Mouse (Mus musculus): Measurements from ENCODE around the gene Mcm10.

Mcm10 gene

DNA sequence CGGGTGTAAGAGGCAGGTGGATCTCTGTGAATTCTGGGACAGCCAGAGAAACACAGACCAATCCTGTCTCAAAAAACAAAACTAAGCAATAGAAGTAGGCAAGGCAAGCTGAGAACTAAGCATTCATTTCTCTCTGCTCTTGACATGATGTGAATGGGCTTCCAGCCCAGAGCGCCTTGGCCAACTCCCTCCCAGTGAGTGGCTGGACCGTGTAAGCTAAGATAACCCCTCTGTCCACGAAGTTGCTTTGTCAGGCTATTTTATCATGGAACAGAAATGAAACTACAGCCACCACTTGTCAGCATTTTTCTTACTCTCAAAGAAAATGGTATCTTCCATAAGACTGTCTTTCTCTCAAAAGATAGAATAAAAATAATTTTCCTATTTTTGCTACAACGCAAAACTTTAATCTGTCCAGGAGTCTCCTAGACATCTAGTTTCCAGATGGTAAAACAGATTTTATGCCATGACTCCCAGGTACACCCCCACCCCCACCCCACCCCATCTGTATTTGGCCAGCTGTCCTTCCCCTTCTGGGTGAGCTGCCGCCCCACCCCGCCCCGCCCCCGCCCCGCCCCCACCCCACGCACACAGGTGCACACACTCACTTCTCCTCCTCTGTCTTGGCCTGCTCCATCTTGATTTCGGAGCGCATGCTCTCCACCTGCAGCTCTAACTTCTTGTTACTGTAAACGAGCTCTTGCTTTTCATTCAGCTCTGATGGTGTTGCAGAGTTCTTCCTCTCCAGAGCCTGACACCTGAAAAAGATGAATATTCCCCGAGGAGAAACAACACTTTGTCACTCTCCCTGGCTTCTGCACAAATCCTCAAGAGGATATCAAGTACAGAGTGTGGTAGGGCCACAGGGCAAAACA, 21.2 kb upstream of the Mcm10 start:
- DNase-seq (ENCODE audit: extremely low spot score, low read depth, low spot score), result no peak

DNA sequence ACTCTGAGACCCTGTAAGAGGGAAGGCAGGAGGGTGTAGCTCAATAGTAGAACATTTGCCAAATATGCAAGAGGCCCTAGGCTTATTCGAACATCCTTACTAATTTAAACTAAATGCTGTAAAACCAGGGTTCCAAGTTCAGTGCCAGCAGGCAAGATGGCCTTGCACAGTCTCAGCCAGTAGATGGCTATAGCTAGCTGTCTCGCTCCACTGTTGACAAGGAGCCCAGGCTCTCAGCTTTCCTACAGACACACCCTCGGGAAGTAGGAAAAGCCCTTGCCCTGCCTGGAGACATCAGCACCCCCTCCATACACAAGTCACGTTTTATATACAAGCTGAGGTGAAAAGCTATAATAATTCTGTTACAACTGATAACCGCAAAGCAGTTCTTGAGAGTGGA, 20.1 kb upstream of the Mcm10 start:
- no peak for DNase-seq (ENCODE audit: extremely low spot score, low read depth, low spot score)

DNA sequence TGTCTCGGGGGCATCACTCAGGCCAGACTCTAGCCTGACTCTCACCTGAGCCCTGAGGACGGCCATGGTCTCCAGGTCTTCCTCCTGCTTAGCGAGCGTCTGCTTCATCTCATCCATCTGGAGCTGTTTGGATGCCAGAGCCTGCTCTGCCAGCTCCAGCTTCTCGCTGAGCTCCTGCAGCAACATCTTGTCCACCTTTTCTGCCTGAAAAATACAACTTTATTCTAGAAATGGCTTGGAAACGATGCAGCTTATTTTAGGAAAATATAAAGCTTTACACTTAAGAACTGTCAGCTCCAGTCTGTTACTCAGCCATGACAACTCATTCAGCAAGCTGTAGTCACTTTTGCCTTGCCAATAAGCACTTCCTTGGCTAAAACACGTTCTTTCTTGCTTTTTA, 18.6 kb upstream of the Mcm10 start:
- no peak for DNase-seq (ENCODE audit: extremely low spot score, low read depth, low spot score)

DNA sequence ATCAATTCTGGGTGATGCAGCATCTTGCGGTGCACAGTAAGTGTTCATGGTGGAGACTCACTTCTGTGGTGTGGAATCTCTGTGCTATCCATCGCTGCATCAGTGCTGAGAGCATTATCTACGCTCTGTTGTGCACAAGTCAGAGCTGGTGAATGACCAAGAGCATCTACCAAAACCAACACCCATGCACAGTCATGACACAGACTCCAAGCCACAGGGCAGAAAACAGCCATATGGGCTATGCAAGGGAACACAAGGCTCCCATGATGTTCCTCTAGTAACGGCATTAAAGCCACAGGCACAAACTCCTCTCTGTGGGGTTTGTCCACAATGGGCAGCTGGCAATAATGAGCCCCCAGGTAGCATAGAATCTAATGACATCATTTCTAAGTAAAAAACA, 17.2 kb upstream of the Mcm10 start:
- DNase-seq (ENCODE audit: extremely low spot score, low read depth, low spot score), result no peak

DNA sequence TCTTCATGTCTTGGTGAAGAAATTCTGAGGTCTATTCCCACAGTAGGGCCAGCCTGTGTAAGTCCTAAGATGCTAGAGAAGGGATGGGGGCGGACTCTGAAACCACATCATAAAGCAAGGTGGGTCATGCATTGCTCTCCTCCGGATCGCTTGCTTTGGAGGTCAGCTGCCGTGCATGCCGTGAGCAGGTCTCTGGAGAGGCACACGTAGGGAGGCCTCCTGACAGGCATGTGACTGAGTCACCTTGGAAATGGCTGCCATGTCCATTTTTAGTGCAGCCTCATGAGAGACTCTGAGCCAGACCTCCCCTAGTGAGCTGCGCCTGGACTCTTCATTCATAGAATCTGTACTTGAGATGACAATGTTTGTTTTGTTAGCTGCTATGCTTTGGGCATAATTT, 15.5 kb upstream of the Mcm10 start:
- DNase-seq (ENCODE audit: extremely low spot score, low read depth, low spot score), result no peak

DNA sequence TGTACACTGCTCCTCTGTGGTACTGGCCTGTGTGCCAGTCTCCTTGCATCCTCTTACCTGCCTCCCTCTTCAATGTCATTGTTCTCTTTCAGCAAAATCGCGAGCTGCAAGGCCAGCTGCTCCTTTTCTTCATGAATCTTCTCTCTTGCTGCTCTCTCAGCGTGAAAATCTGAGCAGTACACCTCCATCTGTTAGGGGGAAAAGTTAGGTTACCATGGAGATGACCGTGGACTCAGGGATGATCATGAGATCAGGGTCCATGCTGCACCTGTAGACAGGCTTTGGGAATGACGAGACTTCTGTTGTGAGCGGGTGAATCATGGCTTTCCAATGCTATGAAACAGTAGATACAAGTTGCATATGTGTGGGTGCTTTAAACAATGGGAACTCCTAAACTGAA, 14.5 kb upstream of the Mcm10 start:
- DNase-seq (ENCODE audit: extremely low spot score, low read depth, low spot score), result no peak

DNA sequence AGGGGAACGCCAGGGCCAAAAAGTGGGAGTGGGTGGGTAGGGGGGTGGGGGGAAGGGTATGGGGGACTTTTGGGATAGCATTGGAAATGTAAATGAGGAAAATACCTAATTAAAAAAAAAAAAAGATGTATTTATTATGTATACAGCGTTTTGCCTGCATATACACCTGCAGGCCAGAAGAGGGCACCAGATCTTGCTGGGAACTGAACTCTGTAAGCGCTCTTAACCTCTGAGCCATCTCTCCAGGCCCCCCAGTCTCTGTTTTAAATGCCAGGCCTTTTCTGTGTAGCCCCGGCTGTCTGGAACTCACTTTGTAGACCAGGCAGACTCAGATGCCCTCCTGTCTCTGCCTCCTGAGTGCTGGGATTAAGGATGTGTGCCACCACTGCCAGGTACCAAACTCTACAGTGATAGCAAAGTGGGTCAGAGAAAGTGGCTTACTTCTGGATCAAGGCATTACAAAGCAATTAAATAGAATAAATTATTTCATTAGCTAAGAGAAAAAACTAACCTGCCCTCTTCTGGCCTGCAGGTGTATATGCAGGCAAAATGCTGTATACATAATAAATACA, 12.7 kb upstream of the Mcm10 start:
- DNase-seq (ENCODE audit: extremely low spot score, low read depth, low spot score), result no peak

- DNase-seq (ENCODE audit: extremely low spot score, low read depth, low spot score), result no peak
Observed at GRCm38 (mm10) chr2:5023699-5024399, 11.3 kb upstream of the Mcm10 start.

- DNase-seq (ENCODE audit: extremely low spot score, low read depth, low spot score), result no peak
Observed at GRCm38 (mm10) chr2:5023275-5023674, 10.7 kb upstream of the Mcm10 start.

GRCm38 (mm10) chr2:5019708-5020107, 7.1 kb upstream of the Mcm10 start:
- DNase-seq (ENCODE audit: extremely low spot score, low read depth, low spot score), result no peak

GRCm38 (mm10) chr2:5016922-5017321, 4.3 kb upstream of the Mcm10 start:
- DNase-seq (ENCODE audit: extremely low spot score, low read depth, low spot score), result no peak

GRCm38 (mm10) chr2:5015527-5015926, 2.9 kb upstream of the Mcm10 start:
- DNase-seq (ENCODE audit: extremely low spot score, low read depth, low spot score), result no peak

DNA sequence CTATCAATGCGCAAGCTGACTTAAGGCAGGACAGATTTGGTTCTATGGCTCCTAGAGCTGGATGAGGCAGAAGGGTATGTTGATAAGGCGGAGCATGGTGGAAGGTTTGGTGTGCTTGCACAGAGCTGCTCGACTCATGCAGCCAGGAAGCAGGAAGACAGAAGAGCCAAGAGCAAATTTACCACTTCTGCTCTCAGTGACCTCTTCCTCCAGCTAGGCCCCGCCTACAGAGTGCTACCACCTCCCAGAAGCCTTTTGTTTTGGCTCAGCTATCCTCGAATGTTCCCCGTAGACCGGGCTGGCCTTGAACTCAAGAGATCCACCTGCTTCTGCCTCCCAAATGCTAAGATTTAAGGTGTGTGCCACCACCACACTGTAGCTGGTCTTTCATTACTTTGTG, 2.0 kb upstream of the Mcm10 start:
- DNase-seq (ENCODE audit: extremely low spot score, low read depth, low spot score), result no peak

DNA sequence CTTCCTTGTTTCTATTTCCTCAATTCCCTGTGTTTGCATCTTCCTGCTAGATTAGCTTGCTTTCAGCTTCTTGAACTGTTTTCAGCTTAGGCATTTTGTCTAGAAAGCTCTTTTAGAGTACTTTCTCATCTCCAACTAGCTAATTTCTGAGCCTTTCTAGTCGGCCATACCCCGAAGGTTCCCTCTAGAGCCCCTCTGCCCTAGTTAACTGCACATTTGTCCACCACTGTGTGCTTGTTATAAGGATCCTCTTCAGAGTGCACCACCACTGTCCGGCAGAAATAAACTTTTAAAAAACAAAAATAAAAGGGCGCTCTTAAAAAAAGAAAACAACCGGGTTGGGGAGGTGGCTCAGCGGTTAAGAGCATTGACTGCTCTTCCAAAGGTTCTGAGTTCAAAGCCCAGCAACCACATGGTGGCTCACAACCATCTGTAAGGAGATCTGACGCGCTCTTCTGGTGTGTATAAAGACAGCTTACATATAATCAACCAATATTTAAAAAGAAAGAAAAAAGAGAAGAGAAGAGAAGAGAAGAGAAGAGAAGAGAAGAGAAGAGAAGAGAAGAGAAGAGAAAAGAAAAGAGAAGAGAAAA, 597 bp downstream of the Mcm10 start:
- no peak for DNase-seq (ENCODE audit: extremely low spot score, low read depth, low spot score)

DNA sequence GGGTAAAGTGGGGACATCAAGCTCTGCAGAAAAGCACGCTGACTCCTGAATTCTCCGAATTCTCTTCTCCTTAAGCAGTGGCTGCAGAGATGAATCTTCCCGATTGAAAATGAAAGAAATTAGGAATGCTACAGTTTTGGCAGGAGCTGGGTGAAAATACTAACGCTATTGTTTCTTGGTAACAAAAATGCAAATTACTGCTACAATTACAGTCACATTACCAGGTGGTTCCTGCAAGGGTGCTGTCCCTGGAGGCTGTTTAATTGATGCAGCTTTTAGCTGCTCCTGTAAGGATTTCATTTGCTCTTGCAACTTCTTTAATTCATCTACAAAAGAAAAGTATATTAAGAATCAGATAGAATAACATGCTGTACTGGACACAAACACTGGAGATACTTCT, 5.5 kb downstream of the Mcm10 start:
- no peak for DNase-seq (ENCODE audit: extremely low spot score, low read depth, low spot score)

DNA sequence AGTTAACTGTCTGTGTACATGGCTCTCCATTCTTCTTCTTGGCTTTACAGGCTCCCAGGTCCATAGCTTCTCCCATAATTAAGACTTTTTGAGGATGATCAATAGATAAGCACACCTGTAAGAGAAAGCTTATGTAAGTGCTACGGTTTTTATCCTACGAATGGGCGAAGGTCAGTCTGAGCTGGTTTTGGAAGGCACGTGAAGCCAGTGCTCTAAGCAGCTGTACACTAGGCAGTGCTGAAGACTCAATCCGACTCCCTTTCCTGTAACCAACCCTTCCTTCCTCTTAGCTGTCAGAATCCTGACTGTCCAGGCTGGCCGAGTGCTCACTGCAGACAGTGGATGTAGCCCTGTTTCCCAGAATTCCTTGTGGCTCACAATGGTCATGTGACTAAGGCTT, 11.3 kb downstream of the Mcm10 start:
- no peak for DNase-seq (ENCODE audit: extremely low spot score, low read depth, low spot score)

DNA sequence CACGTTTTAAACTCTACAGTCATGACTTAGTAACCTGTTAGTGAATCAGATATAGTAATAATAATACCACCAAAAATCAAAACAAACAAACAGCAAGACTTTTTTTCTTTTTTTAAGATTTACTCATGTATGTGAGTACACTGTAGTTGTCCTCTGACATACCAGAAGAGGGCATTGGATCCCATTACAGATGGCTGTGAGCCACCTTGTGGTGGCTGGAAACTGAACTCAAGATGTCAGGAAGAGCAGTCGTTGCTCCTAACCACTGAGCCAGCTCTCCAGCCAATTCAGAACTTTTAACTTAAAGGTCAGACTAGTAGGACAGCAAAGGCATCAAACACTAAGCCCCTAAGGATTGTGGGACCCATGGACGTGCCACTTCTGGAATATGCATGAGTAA, 13.7 kb downstream of the Mcm10 start:
- no peak for DNase-seq (ENCODE audit: extremely low spot score, low read depth, low spot score)

DNA sequence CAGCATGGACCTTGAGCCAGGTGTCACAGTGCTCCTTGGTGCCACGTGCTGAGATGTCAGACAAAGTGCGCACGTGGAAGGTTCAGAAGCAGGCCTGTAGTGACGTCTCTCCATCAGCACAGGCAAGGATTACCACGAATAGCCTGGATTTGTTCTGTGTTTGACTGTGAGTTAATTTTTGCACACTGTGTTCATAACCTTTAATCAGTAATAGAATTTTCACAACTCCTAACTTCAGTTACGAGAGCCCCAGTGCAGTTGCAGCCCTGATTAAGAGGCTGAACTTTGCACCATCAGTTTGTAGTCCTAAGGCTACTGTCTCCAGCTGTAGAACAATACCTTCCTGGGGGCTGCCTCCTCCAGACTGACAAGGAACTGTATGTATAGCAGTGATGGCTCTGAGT, 16.2 kb downstream of the Mcm10 start:
- no peak for DNase-seq (ENCODE audit: extremely low spot score, low read depth, low spot score)

- no peak for DNase-seq (ENCODE audit: extremely low spot score, low read depth, low spot score)
Observed at GRCm38 (mm10) chr2:4995646-4996045, 16.9 kb downstream of the Mcm10 start.

- DNase-seq (ENCODE audit: extremely low spot score, low read depth, low spot score), result no peak
Observed at GRCm38 (mm10) chr2:4994436-4994835, 18.2 kb downstream of the Mcm10 start.

DNA sequence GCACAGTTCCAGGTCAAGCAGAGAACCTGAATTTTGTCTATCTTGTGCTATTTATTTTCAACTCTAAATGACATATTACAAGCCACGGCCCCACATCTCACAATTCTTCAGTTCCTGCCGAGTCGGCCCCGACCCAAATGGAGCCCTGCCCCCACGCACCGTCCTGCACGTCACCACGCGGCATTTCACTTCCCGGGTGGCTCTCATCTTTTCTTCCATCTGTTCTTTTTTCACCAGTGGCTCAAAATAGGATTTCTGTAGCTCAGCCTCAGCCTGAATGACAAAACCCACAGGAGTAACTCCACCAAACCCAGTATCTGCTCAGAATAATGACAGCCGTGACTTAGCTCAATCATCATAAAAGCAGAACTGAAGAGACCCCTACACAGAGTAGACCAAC, 19.0 kb downstream of the Mcm10 start:
- DNase-seq (ENCODE audit: extremely low spot score, low read depth, low spot score), result no peak

Measured in hindlimb bud, embryonic 11.5 days (tissue).